Mouse (Mus musculus) lung, adult 18-20 months (tissue): Measurements from ENCODE around the gene Zfyve27.

Source experiments
- DNase-seq, 2 experiments: peaks; one replicate each; pipeline ENCODE4 v3.0.0; 2022; ENCODE audit warnings: mixed read lengths in 2 of 2

The Zfyve27 gene

DNA sequence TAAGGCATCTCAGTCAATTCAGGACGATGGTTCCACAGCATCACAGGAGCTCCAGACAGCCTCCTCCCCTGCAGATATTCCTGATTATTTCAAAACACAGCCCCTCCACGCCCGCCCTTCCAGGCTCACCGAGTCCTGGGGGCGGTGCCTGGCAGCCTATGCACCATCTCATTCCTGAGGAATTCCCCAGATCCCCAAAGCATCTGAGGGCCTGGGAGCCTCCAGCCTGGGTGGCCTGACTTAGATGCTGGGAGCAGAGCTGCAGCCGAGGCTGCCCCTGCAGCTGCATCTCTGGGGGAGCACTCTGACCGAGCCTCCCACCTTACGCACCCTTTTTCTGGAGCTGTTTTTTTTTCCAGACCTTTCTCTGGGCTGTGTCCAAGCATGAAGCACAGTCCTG, 77.1 kb downstream of the Zfyve27 start:
- no peak for DNase-seq

DNA sequence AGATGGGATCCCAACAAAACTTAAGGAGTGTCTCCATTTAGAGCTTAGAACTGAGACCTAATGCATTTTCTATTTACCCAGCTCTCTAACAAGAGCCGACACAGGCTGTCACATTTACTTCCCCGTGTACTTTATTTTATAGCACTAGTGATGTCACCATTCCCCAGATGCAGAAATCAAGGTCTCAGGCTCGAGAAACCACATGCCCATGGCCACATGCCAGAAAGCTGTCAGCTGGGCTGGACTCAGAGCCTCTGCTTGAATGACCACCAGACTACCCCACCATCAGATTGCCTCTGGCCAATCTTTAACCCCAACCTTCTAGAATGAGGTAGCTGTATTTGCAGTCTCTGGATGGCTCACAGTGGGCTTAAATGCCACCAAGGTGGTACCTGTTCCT, 79.7 kb downstream of the Zfyve27 start:
- DNase-seq, result no peak
